Mouse (Mus musculus): ENCODE results near the gene Mcoln2.

DNA sequence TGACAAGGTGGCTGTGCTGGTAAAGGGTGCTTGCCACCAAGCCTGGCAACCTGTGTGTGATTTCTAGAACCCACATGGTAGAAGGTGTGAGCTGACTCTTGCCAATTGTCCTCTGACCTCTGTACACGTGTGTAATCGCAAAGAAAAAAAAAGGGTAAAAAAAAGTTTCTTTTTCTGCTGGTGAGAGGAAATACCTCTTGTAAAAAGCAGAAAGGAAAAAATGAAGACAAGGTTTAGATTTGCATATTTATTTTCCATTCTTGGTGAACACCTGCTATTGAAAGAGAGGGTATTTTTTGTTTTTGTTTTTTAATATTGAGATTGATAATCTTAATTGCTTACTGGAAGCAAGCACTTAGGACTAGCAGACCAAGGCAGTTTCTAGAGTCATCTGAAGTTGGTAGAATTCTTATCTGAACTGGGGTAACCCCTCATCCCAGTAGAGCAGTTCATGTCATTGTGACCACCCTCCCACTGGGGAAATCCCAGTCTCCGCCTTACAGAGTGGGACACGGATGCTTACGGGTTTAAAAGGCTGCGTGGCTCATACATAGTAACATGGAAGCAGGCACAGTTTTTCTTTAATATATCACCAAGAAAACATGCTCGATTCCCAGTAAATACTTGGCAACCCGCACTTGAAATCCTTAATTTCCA lies 26.7 kb upstream of the Mcoln2 start:
- TF ChIP-seq GATA2 (IDR thresholded peaks at IDR 0.05; ENCODE audit: borderline replicate concordance, low read depth, low read length) (no peak), CTCF (IDR thresholded peaks at IDR 0.05; ENCODE audit: low read depth, low read length) (no peak), POLR2AphosphoS5 (IDR thresholded peaks at IDR 0.05; ENCODE audit: insufficient replicate concordance, low read depth, low read length) (no peak), TAL1 (conservative IDR thresholded peaks at IDR 0.05; ENCODE audit: low read depth, low read length) (no peak)
